In the genomic region with DNA sequence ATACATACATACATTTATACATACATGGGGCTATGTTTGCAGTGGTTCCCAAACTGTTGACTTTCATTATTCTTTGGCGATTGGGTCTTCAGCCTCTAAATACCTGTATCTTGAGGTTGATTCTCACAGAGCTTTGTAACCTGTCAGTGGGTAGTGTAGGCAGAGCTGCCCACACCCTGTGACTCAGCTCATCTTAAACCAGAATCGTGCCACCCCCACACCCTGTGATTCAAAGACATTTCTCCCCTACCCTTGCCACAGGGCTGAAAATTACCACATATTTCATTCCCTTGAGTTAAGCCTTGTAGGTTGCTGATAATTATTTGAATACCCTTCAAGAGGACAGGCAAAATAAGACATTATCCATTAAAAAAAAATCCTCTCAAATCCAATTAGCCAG, we compare ENCODE assay signal across 20 mouse cellular contexts.
DNase-seq lines count a peak whose midpoint lies in the region; TF ChIP-seq lines count a peak whose summit lies in the region.
"Had no signal": no experiment of that assay in that cellular context is flagged by ENCODE, and none has a peak within 500 bp of the region (broad histone marks: within the 10 kb centered on the region; RNA-seq: fewer than 3 reads in every experiment).

No protein-coding gene starts in this region.

- no peak for TF ChIP-seq POLR2A in myocyte (IDR thresholded peaks at IDR 0.05; ENCODE audit: insufficient read length, low read depth)

- H3K4me1 ChIP-seq in midbrain, embryonic 10.5 days, result no peaks in the 10 kb centered on the region
- H3K4me1 ChIP-seq: embryonic facial prominence, embryonic 15.5 days; heart, embryonic 15.5 days; hindbrain, embryonic 13.5 days; limb, embryonic 12.5 days had no signal

- H3K36me3 ChIP-seq in myocyte (ENCODE audit: control insufficient read depth, insufficient read depth), result no peaks in the 10 kb centered on the region
- no peaks in the 10 kb centered on the region for H3K36me3 ChIP-seq in midbrain, embryonic 10.5 days
- H3K36me3 ChIP-seq: embryonic facial prominence, embryonic 15.5 days; heart, embryonic 15.5 days; hindbrain, embryonic 13.5 days; limb, embryonic 12.5 days had no signal

- DNase-seq in left cerebral cortex, adult 11 months (ENCODE audit: low spot score), result peak; percentile 38
- DNase-seq in left cerebral cortex, postnatal 10 days (ENCODE audit: extremely low spot score in 1 of 2, low spot score in 2 of 2), result no peak
- peak; percentile 33 for DNase-seq in 3134 (ENCODE audit: extremely low read depth, insufficient read length, low spot score)
- DNase-seq in brain, adult 2 months (ENCODE audit: low read depth, low spot score), result peak; percentile 87
- DNase-seq in midbrain, embryonic 10.5 days (ENCODE audit: low spot score), result no peak
- no peak for DNase-seq in gastrocnemius, postnatal 36 days
- DNase-seq: adrenal gland, postnatal 10 days; cerebellum, adult 9-10 months; gastrocnemius, adult 2 months; heart, postnatal 36 days; kidney, adult 2 months; kidney, postnatal 10 days; liver, postnatal 0 days had no signal

- H3K4me2 ChIP-seq in myocyte (ENCODE audit: low read depth), result peak overlapping the region; percentile 68
- H3K4me2 ChIP-seq: embryonic facial prominence, embryonic 15.5 days; heart, embryonic 15.5 days; hindbrain, embryonic 13.5 days; limb, embryonic 12.5 days; liver, embryonic 11.5 days had no signal

- H3K4me3 ChIP-seq in myocyte, result no peak overlapping the region
- no peak overlapping the region for H3K4me3 ChIP-seq in midbrain, embryonic 10.5 days
- H3K4me3 ChIP-seq: embryonic facial prominence, embryonic 15.5 days; gastrocnemius, adult 2 months; heart, embryonic 15.5 days; hindbrain, embryonic 13.5 days; limb, embryonic 12.5 days had no signal

- no peaks in the 10 kb centered on the region for H3K27me3 ChIP-seq in myocyte (ENCODE audit: control insufficient read depth, insufficient read depth, insufficient read length)
- no peaks in the 10 kb centered on the region for H3K27me3 ChIP-seq in midbrain, embryonic 10.5 days (ENCODE audit: low read depth, poor library complexity, severe bottlenecking)
- H3K27me3 ChIP-seq: embryonic facial prominence, embryonic 15.5 days; heart, embryonic 15.5 days; hindbrain, embryonic 13.5 days; limb, embryonic 12.5 days had no signal

- intact Hi-C loops in left cerebral cortex, postnatal 10 days (cut with DNase I), result no loop called here
- intact Hi-C loops in gastrocnemius, postnatal 36 days (cut with DNase I), result no loop called here

- 82% methylated on average over 2 of the region's 2 CpGs for WGBS in midbrain, embryonic 10.5 days

- H3K79me2 ChIP-seq in myocyte (ENCODE audit: control insufficient read depth, insufficient read depth), result no peaks in the 10 kb centered on the region

- H3K27ac ChIP-seq in midbrain, embryonic 10.5 days (replicated peaks), result no peak overlapping the region
- H3K27ac ChIP-seq: embryonic facial prominence, embryonic 15.5 days; gastrocnemius, adult 2 months; heart, embryonic 15.5 days; hindbrain, embryonic 13.5 days; limb, embryonic 12.5 days; macrophage had no signal

- no peak overlapping the region for H3ac ChIP-seq in myocyte (ENCODE audit: control insufficient read depth, insufficient read length)

- no peaks in the 10 kb centered on the region for H3K9me3 ChIP-seq in midbrain, embryonic 10.5 days (replicated peaks)
- H3K9me3 ChIP-seq: embryonic facial prominence, embryonic 15.5 days; heart, embryonic 15.5 days; hindbrain, embryonic 13.5 days; limb, embryonic 12.5 days had no signal

TF ChIP-seq in myocyte, 11 proteins besides CTCF, POLR2A, EP300 and RAD21:
- TF ChIP-seq CEBPB (IDR thresholded peaks at IDR 0.05; ENCODE audit: insufficient read depth, poor library complexity, severe bottlenecking) (no peak), MYOD1 (IDR thresholded peaks at IDR 0.05; ENCODE audit: control insufficient read depth in 1 of 3, insufficient read length in 2 of 3, low read depth in 2 of 3) (no peak), MYOG (IDR thresholded peaks at IDR 0.05; ENCODE audit: control insufficient read depth in 1 of 3, insufficient read depth in 1 of 3, insufficient read length in 2 of 3, low read depth in 2 of 3) (no peak), TCF12 (IDR thresholded peaks at IDR 0.05; ENCODE audit: insufficient read depth, poor library complexity, severe bottlenecking) (no peak), REST (IDR thresholded peaks at IDR 0.05; ENCODE audit: insufficient read depth, insufficient read length) (no peak)

Comparison
In these comparisons a context has a peak if more than half of its experiments do, and no peak if none do; other contexts are left out.
1. DNase-seq: peak in left cerebral cortex, adult 11 months (single experiment), 3134 (single experiment) and brain, adult 2 months (single experiment); none in left cerebral cortex, postnatal 10 days (0 of 2), midbrain, embryonic 10.5 days (single experiment) and gastrocnemius, postnatal 36 days (0 of 2).